Mouse (Mus musculus) heart, postnatal 0 days (tissue): ENCODE data around the gene Gm43951. TPM values are rescaled to one million over a fixed set of nuclear protein-coding genes. Genes with fewer than 3 reads are reported as not detected.

Experiments
- ATAC-seq: fragments of 200-750 bp; cut with Nextera tagmentation; 2 replicates; pipeline ENCODE4 v1.8.0; 2017; ENCODE audit warnings: low read depth, moderate number of reproducible peaks, moderate library complexity; ENCODE audit not compliant: insufficient read depth
- DNase-seq: peaks from one replicate; pipeline ENCODE4 v3.0.0-alpha.2; 2016; ENCODE audit warnings: low spot score
- H3K27ac ChIP-seq: fragments of 300-500 bp; sonication (generic); 2 replicates; pipeline ENCODE4 v1.5.1; 2014; ENCODE audit warnings: low read depth, mild to moderate bottlenecking
- H3K27me3 ChIP-seq: fragments of 300-500 bp; sonication (generic); 2 replicates; pipeline ENCODE4 v1.6.1; 2014; ENCODE audit warnings: low read length, mixed read lengths; ENCODE audit not compliant: control insufficient read depth, insufficient read depth
- H3K36me3 ChIP-seq: fragments of 300-500 bp; sonication (generic); replicated peaks from 2 replicates; pipeline ENCODE4 v1.6.1; 2014; ENCODE audit warnings: low read length, mixed read lengths; ENCODE audit not compliant: control insufficient read depth, insufficient read depth
- H3K4me1 ChIP-seq: fragments of 300-500 bp; sonication (generic); 2 replicates; pipeline ENCODE4 v1.6.1; 2014; ENCODE audit warnings: antibody characterized with exemption; ENCODE audit not compliant: control insufficient read depth, insufficient read depth
- H3K4me2 ChIP-seq: fragments of 300-500 bp; sonication (generic); 2 replicates; pipeline ENCODE4 v1.6.1; 2014; ENCODE audit warnings: low read depth, mild to moderate bottlenecking, low read length, moderate library complexity
- H3K4me3 ChIP-seq: fragments of 300-500 bp; sonication (generic); 2 replicates; pipeline ENCODE4 v1.5.1; 2014; ENCODE audit warnings: low read depth, low read length
- H3K9ac ChIP-seq: fragments of 300-500 bp; sonication (generic); replicated peaks from 2 replicates; pipeline ENCODE4 v1.6.1; 2014; ENCODE audit warnings: low read depth, low read length, mixed read lengths
- H3K9me3 ChIP-seq: fragments of 300-500 bp; sonication (generic); replicated peaks from 2 replicates; pipeline ENCODE4 v1.6.1; 2016; ENCODE audit warnings: low read length; ENCODE audit not compliant: control insufficient read depth
- CTCF ChIP-seq: IDR thresholded peaks from 2 replicates; pipeline ENCODE4 v1.5.1; 2016; ENCODE audit warnings: antibody characterized with exemption, control low read depth, low read depth
- EP300 ChIP-seq: IDR thresholded peaks from 2 replicates; pipeline ENCODE4 v1.6.1; 2016; ENCODE audit warnings: antibody characterized with exemption, low read depth
- WGBS: fragments of 180-500 bp; shearing (Covaris S2); extraction: QIAGEN DNeasy Blood & Tissue Kit; methylation state at CpG from one replicate; pipeline ENCODE4 v1.1.7; 2014; 5-methylcytosine and 5-hydroxymethylcytosine counted together
- polyA plus RNA-seq: library from polyadenylated mRNA; unstranded; fragments of >200 nt; fragmentation: Nextera tagmentation; extraction: Ambion mirVana; gene quantifications from 2 replicates; pipeline ENCODE4 v1.2.1, GENCODE M21; 2015
- total RNA-seq: library from RNA; depleted of rRNA; stranded (reverse); fragments of >200 nt; gene quantifications from 2 replicates; pipeline ENCODE4 v1.2.3, GENCODE M21; 2014; ENCODE audit warnings: low replicate concordance

The Gm43951 gene
- total and polyA plus RNA-seq, 2 experiments from 2014 or later = 0.07 TPM; not detected in 1

DNA sequence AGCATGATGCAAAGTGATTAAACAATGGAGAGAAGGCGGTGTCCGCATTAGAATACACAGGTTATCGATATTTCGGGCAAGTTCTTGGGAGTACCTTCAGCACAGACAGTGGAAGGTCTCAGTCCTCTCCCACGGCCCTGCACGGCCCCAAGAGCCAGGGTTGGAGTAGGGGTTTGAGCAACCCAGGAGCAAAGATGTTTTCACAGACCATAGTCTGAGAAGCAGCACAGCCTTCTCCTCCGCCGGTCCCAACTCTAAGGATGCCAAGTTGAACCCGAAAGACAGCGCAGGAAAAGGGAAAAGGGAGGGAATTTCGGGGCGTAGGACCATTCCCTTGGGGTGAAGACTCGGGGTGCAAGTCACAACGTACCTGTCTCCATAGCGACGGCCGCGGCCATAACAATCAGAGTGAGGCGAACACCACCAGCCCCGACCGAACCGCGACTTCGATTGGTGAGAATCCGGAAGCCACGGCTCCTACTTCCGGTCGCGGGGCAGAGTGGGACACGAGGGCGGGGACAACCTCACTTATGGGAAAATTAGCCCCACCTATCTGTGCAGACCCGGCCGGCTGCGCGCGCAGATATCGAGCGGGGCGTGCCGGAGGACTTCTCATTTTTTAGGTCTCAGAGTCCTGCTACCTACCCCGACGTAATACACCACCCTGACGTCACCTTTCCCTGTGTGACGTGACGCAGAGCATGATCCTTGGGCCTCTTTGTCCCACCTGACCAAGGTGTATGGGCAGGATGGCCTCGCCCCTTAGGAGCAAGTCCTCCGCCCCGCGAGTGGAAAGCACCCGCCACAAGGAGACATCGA is 8.2 kb upstream of the Gm43951 start:
- ATAC-seq = peak; percentile 97

GRCm38 (mm10) chr11:72207834-72208377 is 1.3 kb upstream of the Gm43951 start:
- no peaks in the 10 kb centered on the region for H3K9me3 ChIP-seq
- no peak for ATAC-seq
- no peak for TF ChIP-seq CTCF
- TF ChIP-seq EP300 = no peak
- peak overlapping the region; percentile 76 for H3K9ac ChIP-seq
- H3K4me3 ChIP-seq = peak overlapping the region; percentile 81
- peaks cover 25% of the 10 kb centered on the region for H3K36me3 ChIP-seq
- WGBS = 10% methylated on average over 17 of the region's 17 CpGs
- H3K27ac ChIP-seq = peak overlapping the region; percentile 40
- H3K4me1 ChIP-seq = peaks cover 13% of the 10 kb centered on the region
- no peaks in the 10 kb centered on the region for H3K27me3 ChIP-seq
- no peak for DNase-seq
- peak overlapping the region; percentile 91 for H3K4me2 ChIP-seq

More for the DNA sequence above, 8.2 kb upstream of the Gm43951 start:
- H3K9me3 ChIP-seq = no peaks in the 10 kb centered on the region
- H3K4me2 ChIP-seq = peak overlapping the region; percentile 96
- DNase-seq = peak; percentile 94
- no peaks in the 10 kb centered on the region for H3K27me3 ChIP-seq
- TF ChIP-seq EP300 (no peak; the same call in 1 of the 2 replicates), CTCF (no peak)
- H3K36me3 ChIP-seq = peaks cover 21% of the 10 kb centered on the region
- under 1% methylated on average over 50 of the region's 51 CpGs for WGBS
- H3K4me1 ChIP-seq = no peaks in the 10 kb centered on the region
- peak overlapping the region; percentile 79 for H3K9ac ChIP-seq
- H3K4me3 ChIP-seq = peak overlapping the region; percentile 83
- peak overlapping the region; percentile 78 for H3K27ac ChIP-seq

- Histone ChIP-seq H3K4me3 (peak within 1 kb of the TSS; percentile 81), H3K27me3 (no peaks in the 10 kb centered on the region), H3K9me3 (no peaks in the 10 kb centered on the region), H3K4me1 (peaks cover 13% of the 10 kb centered on the region), H3K4me2 (peak within 1 kb of the TSS; percentile 91), H3K9ac (peak within 1 kb of the TSS; percentile 76), H3K27ac (peak within 1 kb of the TSS; percentile 40), H3K36me3 (peaks cover 25% of the 10 kb centered on the region)
- under 1% methylated on average over 42 of the region's 42 CpGs for WGBS
- TF ChIP-seq CTCF (no peak), EP300 (no peak)
- ATAC-seq (peak; percentile 90), DNase-seq (peak; percentile 84)
Measured at GRCm38 (mm10) chr11:72207204-72207833, 679 bp upstream of the Gm43951 start, which contains the start of the genes 4933427D14Rik and Txndc17. 4933427D14Rik (minus strand) TSS chr11:72207459. Txndc17 (plus strand) TSS chr11:72207547.

DNA sequence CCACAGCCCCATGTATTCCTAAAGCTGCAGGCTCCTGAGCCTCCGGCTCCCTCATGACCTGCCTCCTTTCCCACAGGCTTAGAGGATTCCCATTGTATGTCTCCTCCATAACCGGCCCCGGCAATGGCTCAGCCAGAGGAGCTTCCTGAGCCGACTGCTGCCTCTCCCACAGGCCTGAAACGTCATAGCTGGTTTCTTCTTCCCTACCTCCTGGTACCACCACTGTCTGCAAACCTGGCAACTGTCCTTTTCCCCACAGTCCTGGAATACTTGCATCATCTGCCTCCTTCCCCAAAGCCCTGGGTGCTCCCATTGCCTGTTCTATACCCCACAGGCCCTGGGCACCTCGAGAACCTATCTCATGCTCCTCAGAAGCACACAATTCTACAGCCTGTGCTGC is 1.4 kb downstream of the Gm43951 start:
- H3K9ac ChIP-seq = no peak overlapping the region
- no peaks in the 10 kb centered on the region for H3K27me3 ChIP-seq
- H3K36me3 ChIP-seq = peaks cover 21% of the 10 kb centered on the region
- TF ChIP-seq CTCF (no peak), EP300 (no peak)
- H3K9me3 ChIP-seq = no peaks in the 10 kb centered on the region
- peaks cover 13% of the 10 kb centered on the region for H3K4me1 ChIP-seq
- H3K4me3 ChIP-seq = no peak overlapping the region
- H3K4me2 ChIP-seq = no peak overlapping the region
- 76% methylated on average over 6 of the region's 6 CpGs for WGBS
- H3K27ac ChIP-seq = no peak overlapping the region
- no peak for ATAC-seq
- DNase-seq = no peak

DNA sequence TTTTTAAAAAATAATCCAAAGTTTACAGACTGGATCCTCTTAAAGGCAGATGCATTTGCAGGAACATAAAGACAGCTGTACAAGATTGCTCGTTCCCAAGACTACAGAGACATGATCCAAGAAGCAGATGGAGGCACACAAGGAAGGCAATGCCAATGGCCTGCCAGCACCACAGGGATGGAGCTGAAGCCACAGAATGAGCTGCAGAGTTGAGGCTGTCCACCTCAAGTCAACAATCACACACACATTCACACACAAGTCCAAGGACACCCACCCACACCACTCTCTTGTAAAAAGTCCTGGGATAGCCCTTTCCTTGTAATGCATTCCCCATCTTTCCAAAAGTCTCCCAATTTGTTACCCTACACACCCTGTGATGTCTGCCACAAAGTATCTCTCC is 3.2 kb downstream of the Gm43951 start:
- Histone ChIP-seq H3K4me1 (peaks cover 13% of the 10 kb centered on the region), H3K4me3 (no peak overlapping the region), H3K4me2 (no peak overlapping the region), H3K36me3 (peaks cover 17% of the 10 kb centered on the region), H3K27ac (no peak overlapping the region), H3K9ac (no peak overlapping the region), H3K27me3 (no peaks in the 10 kb centered on the region), H3K9me3 (no peaks in the 10 kb centered on the region)
- DNase-seq = no peak
- TF ChIP-seq EP300 (no peak), CTCF (no peak)
- no peak for ATAC-seq
- 79% methylated on average over 1 of the region's 1 CpGs for WGBS
